Mouse (Mus musculus): ENCODE measurements around the gene Grid1.

Gene Grid1

DNA sequence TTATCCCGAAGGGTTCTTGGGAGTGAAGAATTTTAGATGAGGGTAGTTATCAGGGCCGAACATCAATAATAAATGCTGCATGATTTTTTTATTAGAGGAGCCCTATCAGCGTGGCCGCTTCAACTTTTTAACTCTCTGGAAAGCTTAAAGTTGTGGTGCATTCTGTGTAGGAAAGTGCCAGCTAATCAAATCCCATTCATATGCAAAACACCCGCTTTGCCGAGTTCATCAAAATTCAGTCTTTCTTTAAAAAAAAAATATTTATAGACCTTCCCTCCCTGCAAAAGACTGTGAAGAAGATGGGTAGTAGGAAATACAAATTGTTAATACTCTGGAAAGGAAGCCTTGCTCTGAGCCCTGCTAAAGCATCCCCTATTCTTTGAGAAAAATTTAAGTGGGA, 99.3 kb downstream of the Grid1 start:
- no peak for DNase-seq

GRCm38 (mm10) chr14:34921265-34921664, 101.4 kb downstream of the Grid1 start:
- no peak for DNase-seq

DNA sequence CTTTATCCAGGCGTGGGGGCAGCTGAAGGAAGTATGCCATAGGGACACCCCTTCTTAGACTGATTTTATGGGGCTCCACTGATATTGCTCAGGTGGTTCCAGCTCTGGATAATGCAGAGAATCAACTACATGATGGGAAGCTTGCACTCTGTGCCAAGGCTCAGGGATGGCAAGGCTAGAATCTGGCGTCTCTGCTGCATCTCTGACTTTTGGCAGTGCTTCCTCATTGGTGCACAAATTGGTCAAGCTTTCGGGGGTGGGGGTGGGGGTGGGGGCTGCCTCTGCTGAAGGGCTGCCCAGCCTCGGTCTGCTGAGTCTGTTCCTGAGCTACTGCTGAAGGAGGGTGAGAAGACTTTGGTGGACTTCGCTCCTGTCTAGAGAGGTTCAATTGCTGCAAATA, 105.1 kb downstream of the Grid1 start:
- no peak for DNase-seq

DNA sequence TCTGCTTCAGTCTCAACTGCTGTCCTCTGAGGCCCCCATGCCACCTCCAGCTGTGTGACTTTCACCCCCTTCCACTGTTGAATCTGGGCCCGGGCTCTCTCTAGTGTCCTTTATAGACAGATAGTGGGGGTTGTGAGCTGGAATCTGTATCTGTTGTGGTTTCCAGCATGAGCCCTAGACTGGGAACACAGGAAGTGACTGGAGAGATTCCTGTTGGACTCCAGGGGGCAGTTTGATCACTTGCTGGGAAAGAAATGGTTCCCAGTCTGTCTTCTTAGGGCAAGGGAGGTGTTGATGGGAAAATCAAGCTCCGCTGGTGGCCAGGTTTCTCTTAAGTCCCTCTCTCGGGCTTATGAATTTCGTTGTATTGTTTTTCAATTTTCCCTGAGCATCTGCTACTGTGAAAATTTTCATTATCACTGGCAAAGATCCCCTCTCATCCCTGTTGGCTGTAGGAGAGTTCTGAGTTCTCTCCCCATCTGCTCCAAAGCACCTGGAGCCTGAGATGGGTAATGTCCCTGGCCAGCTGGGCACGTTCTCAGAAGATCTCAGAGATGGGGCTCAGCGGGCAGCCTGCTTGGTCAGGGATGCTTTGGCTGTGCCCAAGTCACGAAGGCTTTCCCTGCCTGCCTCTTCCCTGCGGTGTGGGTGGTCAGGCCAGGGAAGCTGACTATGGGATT, 110.3 kb downstream of the Grid1 start:
- DNase-seq = no peak

- no peak for DNase-seq
These were observed 113.3 kb downstream of the Grid1 start for GRCm38 (mm10) chr14:34933197-34933596.

DNA sequence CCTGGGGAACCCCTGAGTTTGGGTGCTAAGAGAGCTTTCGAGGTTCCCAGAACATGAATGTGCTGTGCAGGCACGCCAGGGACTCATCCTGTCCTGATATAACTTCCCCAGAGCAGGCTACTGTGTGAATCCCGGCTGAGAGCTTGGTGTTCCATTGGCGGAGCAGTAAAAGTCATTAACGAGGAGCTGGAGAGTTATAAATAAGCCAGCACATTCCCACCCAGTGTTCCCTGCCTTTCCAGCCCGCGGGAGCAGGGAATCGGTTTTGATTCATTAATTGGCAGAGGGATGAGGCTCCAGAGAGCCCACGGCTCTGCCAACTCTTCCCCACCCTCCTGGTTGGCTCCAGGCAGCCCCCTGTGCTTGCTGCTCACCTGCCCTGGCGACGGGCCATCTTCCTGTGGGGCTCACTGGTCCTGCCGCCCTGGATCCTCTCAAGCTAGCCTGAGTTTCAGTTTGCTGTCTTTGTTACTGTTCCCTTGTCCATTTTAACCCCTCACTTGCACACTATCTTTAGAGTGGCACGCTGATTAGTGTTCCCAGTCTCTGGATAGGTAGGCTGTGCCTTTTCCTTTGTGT, 116.4 kb downstream of the Grid1 start:
- no peak for DNase-seq

- DNase-seq = no peak
These were observed 124.6 kb downstream of the Grid1 start for GRCm38 (mm10) chr14:34944390-34944979.

- DNase-seq = no peak
These were observed 125.8 kb downstream of the Grid1 start for GRCm38 (mm10) chr14:34945471-34946313.

GRCm38 (mm10) chr14:34946314-34946583, 126.3 kb downstream of the Grid1 start:
- no peak for DNase-seq

DNA sequence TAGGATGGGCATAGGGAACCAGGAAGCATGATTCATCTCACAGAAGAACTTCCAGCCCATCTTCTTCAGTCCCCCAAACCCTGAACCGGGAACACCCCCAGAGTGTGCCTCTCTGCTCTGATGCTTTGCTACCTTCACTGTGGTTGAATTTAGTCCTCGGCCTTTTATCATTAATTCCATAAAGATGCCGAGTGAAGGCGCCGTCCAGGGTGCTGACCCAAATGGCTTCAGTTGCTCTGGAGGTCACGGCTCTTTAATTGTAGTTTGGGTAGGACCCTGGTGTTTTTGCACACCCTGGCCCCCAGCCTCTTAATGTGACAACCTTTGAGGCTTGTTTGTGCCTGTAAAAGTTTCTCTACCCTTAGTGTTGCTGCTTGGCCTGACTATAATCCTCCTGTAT, 128.3 kb downstream of the Grid1 start:
- no peak for DNase-seq

GRCm38 (mm10) chr14:34952311-34952710, 132.4 kb downstream of the Grid1 start:
- peak; percentile 8 for DNase-seq

DNA sequence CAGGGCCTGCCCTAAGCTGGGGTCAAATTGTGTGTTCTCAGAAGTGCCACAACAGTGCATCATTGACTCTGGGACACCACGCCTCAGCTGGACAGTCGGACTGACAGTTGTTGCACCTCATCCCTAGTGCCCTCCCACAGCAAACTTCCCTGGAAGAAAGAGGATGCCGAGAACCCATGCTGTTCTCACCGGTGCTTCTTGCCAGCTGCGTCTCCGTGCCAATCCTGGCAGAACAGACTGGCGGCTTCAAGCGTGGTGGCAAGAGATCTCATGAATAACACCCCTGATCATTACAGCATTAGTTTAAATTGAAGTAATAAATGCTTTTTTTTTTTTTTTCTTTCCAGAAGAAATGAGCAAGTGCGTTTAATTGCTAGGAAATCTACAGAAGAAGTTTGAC, 133.7 kb downstream of the Grid1 start:
- no peak for DNase-seq

DNA sequence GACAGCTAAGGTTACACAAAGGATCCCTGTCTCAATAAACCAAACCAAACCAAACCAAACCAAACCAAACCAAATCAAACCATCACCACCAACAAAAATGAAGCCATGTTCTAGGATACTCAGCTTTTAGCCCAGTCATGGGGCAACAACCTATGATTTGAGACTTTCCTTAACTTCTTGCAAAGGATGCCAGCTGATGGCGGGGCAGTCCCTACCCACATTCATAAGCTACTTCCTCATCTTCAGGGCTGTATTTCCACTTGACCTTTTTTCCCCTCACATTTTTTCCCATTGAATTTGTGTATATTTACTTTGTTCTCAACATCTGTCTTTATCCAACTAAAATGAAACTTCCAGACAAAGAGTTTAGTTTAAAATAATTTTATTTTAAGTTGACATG, 135.8 kb downstream of the Grid1 start:
- no peak for DNase-seq

DNA sequence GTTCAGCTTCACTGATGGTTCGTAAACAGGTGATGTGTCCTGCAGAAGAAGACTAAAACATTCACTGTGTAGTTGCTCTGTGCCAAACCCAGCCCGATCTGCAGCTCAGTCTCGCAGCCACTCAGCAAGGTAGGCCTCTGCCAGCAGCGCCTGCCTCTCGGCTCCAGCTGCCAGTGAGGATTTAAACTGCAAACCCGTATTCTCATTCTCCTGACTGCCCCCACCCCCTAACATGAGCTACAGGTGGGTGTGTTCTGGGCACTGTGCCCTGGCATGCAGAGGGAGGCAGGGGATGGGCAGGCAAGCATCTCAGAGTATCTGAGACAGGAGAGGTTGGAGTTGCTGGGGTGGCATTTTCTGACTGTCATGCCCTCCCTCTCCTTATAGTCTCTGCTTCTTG, 140.3 kb downstream of the Grid1 start:
- DNase-seq = no peak

DNA sequence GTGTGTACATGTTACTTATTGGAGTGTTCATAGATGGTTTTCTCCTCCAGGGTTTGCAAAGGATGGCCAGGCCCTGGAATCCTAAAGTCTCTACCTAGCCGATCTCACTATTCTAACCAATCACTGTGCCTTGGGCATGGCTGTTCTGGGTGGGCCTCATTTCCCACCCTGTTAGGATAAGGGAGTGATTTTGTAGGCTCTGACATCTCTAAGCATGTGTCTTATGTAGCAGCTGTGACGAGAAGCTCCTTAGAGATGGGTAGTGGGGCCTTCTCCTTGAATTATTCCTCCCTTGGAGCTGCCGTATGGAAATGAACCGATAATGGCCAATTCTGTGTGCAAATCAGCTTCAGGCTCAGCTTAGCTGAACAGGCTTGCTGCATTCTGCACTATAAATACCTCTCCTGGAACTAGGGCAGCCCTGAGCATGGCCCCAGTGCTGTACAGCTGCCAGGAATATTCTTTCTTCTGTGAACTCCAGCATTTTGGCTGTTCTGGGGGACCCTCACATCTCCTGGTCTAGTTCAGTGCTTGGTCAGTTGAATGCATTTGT, 143.8 kb downstream of the Grid1 start:
- DNase-seq = no peak

GRCm38 (mm10) chr14:34969102-34969819, 149.4 kb downstream of the Grid1 start:
- DNase-seq = peak; percentile 6

DNA sequence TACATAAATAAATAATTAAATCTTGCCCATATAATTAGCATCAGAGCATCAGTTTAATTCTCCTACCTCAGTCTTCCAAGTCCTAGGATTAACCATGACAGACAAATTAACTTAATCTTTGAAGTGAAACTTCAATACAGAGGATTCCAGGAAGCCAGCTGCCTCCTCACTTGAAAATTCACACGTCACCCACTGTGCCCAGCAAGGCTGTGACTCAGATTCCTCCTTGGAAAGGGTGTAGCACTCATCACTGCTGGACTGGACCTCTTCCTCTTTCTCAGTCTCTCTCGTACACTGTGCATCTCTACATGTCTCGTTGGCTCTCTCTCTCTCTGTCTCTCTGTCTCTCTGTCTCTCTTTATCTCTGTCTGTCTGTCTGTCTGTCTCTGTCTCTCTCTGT, 153.0 kb downstream of the Grid1 start:
- no peak for DNase-seq

DNA sequence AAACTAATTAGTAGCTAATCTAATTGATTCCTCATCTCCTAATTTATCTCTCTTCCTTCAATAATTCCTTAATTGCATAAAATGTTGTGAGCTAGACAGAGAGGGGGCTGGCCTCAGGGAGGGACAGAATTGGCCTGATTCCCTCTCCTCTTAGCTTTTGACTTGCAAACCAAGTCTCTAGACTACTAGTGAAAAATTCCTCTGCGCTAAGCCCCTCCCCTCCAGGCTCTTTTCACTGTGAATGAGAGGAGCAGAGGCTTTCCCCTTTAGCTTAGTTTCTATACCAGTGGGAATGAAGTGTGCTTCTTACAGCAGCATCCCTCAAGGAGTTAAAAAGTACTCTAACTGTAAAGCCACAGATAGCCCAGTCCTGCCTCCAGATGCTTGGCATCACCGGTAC, 160.8 kb downstream of the Grid1 start:
- DNase-seq = no peak

- no peak for DNase-seq
These were observed 169.2 kb downstream of the Grid1 start for GRCm38 (mm10) chr14:34989131-34989530.

DNA sequence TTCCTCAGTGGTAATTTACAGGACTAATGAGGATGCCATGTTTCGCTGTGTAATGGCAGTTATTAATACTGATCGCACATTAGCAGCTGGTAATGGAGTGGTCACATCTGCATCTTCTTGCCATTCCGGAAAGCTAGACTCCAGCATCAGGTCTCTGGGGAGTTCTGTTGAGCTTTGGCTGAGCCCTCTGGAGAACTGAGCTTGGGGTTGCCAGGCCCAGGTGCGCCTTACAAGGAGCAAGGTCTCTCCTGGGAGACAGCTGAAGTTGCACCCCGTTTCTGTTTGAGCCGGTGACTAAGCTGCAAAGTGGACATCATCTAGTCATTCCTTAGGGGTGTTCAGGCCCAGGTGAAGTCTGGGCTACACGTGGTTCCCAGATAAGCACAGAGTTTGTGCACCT, 186.8 kb downstream of the Grid1 start:
- DNase-seq = no peak

DNA sequence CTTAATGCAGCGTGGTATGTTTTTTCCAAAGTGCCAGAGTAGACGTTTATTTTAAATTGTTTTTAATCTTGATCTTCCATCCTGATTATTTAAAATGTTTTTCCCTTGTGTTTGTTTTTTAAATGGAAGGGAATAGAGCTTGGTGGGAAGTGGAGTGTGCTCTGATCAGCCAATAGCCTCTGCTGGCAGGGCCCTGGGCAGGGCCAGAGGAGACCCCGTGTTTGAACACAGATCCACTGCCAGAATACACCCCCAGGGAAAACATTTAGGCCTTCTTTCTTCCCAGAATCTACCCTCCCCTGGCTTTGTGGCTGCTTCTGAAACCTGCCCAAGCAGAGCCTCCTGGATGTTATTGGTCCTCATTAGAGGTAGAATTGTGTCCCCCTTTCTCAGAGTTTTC, 188.8 kb downstream of the Grid1 start:
- no peak for DNase-seq

DNA sequence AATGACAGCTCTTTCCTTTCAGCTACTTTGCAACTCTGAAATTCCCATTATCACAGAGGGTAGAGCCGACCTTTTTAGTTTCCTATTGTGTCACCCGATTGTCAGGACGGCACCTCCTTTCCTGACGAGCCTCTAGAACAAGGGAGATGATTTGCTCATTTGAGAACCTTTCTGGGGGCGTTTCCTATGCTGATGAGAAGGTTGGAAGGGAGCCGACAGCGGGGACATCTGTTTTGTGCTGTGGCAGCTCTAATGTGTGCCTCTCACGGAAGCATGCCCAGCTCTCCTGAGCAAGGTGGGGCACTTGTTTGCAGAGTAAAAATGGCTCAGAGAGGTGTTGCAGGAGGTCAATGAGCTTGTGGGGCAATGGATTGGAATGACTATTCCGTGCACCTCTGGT, 189.2 kb downstream of the Grid1 start:
- no peak for DNase-seq

DNA sequence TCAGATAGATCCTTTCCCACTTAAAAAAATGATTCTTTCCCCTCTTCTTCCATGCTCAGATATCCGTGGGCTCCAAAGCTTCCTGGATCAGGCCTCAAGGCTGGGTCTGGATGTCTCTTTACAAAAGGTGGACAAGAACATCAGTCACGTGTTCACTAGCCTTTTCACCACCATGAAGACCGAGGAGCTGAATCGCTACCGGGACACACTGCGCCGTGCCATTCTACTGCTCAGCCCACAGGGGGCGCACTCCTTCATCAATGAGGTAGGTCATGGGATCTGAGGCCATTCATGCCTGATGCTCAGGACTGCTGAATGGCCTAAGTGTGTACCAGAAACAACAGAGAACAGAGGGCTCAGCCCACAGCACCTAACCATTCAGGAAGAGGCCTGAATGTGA, 206.8 kb downstream of the Grid1 start:
- no peak for DNase-seq

All from lung, postnatal 36 days (tissue).